Mouse (Mus musculus): ENCODE results near the gene Itgb1bp1.

The Itgb1bp1 gene

GRCm38 (mm10) chr12:21301324-21301723 lies 15.2 kb upstream of the Itgb1bp1 start:
- no peak for DNase-seq (ENCODE audit: low read depth)

- no peak for DNase-seq (ENCODE audit: low read depth)
These were observed 12.8 kb upstream of the Itgb1bp1 start for GRCm38 (mm10) chr12:21298856-21299255.

- no peak for DNase-seq (ENCODE audit: low read depth)
These were observed 3.6 kb upstream of the Itgb1bp1 start for GRCm38 (mm10) chr12:21289651-21290050.

GRCm38 (mm10) chr12:21288716-21289395 lies 2.8 kb upstream of the Itgb1bp1 start:
- DNase-seq (ENCODE audit: low read depth): no peak

DNA sequence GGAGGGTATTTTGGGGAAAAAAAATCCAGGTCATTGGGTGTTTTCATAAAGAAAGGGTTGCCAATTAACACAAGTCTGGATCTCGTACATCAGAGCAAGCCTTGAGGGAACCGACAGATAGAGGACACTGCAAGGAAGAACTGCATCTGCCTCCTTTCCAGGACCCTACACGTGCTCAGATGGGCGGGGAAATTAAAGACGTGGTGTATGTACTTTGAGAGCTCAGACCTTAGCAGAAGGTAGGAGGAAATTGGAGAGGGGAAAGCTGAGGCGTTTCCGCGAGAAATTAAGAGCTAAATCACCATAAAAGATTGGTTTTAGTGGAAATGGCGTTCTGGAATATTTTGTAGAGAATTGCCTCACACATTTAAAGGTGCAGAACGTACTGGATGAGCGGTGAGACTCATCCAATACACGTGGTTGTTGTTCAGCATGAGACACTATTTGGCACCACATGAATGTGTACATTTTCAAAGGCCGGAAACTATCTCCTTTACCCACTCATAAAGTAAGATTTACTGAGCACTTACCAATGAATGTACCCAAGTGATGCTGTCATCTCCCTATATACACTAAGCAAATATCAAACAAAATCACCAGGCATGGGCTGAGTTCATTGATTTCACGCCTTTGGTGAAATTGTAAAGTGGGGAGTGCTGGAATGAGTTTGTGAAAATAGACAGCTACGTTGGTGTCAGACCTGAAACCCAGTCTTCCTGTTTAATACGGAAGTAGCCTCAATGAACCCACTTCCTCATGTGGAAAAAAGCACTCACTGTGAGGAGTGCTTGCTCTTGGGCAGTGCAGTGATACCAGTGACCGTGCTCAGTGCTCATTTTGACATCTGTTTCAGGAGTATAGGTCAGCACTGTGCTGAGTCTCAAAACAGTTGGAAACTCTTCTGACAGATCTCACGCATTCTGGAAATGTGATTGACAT lies 897 bp upstream of the Itgb1bp1 start:
- DNase-seq (ENCODE audit: low read depth): peak; percentile 78

DNA sequence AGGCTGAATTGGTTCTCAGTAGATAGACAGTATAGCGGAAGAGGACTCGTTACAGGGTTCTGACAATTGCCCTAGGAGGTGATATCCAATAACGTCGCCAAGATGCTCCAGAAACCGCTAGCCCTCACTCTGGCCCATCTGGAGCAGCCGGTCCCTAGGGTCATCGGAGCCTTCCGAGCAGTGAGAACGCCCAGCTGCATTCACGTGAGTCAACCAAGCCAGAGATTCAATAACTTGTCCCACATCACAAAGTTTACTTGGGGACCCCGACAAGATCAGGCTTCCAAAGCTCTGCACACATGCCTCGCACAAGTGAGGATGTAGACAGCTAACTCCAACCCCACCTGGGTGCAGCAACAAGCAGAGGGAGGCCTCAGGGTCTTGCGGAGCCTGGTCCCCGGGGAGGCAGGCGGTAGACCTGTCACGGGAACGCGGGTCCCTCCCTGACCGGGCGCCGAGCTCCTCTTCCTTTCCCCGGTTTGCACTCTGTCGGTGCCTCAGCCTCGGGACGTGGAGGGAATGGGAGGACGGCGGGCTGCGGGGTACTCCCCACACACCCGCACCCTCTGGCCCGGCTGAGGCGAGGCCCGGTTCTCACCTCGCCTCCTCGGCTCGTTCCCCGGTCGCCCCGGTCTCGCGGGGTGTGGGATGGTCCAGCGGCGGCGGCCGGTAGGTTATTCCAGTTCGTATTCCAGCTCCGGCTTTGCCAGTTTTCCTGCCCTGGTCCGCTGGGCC lies 409 bp downstream of the Itgb1bp1 start:
- DNase-seq (ENCODE audit: low read depth): no peak

DNA sequence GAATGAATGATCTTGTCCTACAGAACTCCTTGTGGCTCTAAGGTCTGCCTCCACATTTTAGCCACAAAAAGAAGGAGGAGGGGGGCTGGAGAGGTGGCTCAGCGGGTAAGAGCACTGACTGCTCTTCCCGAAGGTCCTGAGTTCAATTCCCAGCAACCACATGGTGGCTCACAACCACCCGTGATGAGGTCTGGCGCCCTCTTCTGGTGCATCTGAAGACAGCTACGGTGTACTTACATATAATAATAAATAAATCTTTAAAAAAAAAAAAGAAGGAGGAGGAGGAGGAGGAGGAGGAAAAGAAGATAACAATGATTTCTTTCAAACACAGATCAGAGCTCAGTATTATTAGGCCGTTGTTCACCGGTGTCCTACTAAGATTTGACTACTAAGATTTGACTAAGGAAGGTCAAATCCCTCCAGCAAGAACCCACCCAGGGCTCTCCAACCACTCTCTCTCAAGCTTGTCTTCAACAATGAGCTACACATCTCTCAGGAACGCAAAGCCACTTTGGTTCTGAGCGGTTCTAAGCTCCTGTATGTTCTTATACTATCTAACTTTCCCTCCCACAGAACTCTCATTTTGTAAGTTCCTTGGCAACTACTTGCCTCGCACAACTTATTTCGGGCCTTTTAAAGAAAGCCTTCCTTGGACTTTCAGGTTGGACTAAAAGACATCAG lies 1.2 kb downstream of the Itgb1bp1 start, which contains the start of gene Cpsf3:
Gene Cpsf3 (plus strand): TSS at position 631 of the 681 bp plus-strand sequence.
- DNase-seq (ENCODE audit: low read depth): peak; percentile 48

DNA sequence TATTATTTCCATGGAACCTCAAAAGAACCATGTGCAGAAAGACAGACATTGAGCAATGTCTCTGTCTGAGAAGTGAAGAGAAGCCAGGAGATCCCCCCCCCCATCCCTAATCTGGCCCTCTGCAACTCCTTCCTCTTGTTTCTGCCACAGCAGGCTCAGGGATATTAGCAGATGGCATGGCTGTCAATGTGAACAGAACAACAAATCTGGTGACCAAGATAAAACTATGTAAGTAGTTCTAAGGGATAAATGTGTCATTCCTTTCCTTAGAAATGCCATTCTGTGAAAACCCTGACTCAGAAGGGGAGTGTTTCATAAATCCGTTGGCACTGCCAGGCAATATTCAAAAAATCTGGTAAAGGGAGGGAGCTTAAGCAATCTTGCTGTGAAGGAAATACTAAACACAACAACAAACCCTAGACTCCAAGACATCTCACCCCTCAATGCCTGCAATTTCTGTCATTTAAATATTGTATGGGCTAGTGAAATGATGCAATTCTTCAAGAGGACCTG lies 8.7 kb downstream of the Itgb1bp1 start:
- no peak for DNase-seq (ENCODE audit: low read depth)

DNA sequence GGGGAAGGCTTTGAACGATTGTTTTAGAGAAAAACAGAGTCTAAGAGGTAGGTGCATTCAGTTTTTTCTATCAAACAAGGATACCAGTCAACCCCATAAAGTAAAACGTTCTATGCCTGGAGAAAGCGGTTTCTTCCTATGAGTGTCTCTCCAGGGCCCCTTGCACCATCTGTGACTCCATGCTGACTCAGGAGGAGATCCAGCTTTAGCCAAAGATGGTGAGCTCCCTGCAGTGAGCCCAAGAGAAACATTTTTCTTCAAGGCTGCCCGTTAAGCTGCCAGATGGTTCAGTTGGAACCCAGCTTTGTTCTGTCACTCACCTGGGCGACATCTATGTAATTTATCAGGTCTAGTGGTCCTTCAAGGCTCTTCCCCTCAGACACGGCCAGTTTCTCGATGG lies 11.6 kb downstream of the Itgb1bp1 start:
- no peak for DNase-seq (ENCODE audit: low read depth)

DNA sequence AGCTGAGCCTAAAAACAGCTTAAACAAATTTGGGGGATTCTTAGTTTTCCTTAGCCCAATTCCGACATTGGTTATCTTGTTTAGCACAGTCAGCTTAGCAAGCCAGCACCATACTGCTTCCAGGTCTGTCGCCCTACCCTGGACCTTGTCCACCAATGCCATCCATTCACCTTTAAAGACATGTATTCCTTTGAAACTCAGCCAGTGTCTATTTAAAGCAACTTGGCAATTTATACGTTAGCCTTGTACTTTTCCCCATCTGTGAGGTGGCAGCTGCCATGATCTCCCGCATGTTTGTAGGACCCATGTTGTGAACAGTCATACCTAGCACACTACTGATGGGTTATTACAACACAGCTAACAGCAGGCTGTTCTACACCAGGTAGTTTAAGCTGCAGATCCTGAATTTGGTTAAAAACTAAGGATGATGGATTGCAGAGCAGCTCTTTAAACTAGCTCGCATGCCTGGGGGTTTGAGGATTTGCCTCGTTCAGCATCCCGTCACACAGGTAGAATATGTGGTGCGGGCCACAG lies 17.9 kb downstream of the Itgb1bp1 start:
- no peak for DNase-seq (ENCODE audit: low read depth)

DNA sequence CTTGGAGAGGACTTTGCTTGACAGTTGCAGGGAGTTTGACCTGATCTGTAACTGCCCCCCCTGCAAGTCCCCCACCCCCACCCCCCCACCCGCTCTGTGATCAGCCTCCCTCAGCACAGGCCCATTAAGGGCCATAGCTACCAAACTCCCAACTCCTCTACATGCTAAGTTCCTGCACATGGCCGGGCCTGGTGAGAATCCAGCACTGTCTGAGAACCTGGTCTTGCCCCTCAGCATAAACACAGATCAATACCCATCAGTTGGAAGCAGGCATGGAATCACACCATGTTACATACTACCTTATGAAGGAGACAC lies 19.3 kb downstream of the Itgb1bp1 start:
- DNase-seq (ENCODE audit: low read depth): no peak

DNA sequence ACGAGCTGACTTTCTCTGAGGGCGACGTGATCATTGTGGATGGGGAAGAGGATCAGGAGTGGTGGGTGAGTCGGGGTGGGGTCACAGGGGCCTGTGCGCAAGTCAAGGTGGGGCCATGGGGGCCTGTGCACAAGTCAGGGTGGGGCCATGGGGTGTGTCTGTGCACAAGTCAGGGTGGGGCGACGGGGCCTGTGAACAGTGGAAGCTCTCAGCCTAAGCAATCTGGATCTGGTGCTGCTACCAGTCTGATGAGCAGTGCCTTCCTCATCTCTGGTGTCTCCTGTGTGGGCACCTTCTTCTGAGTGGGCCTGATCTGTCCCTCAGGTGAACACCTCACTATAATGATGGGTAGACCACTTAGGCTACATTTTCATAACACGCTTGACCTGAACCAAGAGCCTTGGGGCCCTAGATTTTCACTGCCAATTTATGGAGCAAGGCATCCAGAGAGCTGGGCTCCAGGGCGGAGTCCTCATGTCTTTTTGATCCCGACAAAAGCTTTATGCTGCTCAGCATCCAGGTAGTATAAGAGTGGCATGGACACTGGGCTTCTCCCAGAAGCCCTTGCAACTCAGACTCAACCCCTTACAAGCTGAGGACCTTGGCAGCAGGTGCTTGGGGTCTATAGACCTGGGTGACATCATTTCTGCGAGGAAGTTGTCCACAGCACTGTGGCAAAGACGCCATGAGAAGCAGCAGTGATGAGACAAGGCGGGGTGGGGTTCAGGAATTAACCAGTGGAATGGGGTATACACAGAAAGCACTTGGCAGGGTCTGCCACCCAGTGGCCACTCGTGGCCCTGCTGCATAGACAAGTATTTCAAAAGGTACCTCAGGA lies 19.9 kb downstream of the Itgb1bp1 start:
- DNase-seq (ENCODE audit: low read depth): peak; percentile 28

DNA sequence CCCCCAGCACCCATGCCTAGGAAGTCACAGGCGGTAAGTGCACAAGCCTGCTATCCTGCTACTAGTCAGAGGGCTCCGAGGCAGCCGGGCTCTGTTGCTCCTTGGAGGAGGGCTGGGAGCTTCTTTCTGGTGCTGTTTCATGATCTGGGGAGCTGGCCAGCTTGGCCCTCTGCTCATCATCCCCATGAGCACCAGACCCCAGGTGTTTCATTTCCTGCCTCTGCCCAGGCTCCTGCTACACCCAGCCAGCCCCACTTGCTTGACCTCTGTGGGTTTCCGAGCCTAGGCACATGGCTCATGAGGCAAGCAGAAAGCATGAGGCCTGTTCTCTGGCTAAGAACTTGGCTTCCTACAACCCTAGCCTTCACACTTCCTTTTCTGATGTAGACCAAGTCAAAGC lies 20.6 kb downstream of the Itgb1bp1 start:
- DNase-seq (ENCODE audit: low read depth): no peak

- no peak for DNase-seq (ENCODE audit: low read depth)
These were observed 21.1 kb downstream of the Itgb1bp1 start for GRCm38 (mm10) chr12:21264970-21265369.

DNA sequence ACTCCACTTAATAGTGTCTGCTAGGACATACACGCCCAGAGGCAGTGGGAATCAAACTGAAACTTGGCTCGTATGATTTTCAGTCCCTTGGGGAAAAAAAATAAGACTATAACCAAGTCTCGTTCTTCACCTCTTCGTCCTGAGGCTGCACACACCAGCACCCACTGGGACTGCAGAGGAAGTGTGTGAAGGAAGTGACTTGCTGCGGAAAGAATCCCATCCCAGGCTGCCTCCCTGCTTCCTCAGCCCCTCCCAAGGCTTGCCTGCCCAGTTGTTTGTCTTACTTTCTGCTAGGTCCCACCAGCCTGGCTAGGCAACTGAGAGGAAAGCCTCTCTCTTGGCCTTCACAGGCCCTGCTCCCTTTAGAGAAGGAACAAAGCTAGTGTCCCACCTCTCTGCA lies 21.8 kb downstream of the Itgb1bp1 start:
- DNase-seq (ENCODE audit: low read depth): no peak

GRCm38 (mm10) chr12:21263256-21263655 lies 22.8 kb downstream of the Itgb1bp1 start:
- DNase-seq (ENCODE audit: low read depth): no peak

- DNase-seq (ENCODE audit: low read depth): no peak
These were observed 24.6 kb downstream of the Itgb1bp1 start for GRCm38 (mm10) chr12:21261521-21261920.

DNA sequence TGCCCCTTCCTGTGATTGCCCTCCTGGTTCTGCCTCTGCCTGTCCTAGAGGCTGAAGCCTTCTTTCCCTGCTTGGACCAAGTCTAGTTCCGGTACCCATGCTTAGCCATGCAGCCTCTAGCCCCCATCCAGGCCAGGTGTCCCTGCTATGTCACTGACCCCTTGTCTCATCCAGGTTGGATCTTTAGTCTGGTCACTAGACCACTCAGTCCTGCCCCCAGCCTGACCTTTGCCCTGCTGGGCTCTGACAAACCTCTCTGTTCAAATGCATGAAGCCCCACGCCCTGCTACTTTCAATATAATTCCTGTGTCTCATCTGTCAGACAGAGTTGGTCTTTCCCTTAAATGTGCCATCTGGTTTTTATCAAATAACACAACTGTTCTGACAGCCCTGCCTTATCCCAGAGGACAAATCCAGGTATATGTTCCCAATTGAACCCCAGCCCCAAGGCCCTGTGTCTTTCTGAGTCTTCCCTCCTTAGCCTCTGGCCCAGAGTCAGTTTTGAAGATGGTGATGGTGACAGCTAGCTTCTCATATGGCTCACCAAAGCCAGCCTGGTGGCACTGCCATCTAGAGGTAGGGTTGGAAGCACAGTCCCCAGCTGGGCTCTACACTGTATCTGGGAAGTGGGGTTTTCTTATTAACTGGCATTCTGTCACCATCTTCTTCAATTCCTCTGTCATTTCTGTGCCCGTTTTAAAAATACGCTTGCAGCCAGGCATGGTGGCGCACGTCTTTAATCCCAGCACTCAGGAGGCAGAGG lies 25.4 kb downstream of the Itgb1bp1 start:
- DNase-seq (ENCODE audit: low read depth): peak; percentile 37

DNA sequence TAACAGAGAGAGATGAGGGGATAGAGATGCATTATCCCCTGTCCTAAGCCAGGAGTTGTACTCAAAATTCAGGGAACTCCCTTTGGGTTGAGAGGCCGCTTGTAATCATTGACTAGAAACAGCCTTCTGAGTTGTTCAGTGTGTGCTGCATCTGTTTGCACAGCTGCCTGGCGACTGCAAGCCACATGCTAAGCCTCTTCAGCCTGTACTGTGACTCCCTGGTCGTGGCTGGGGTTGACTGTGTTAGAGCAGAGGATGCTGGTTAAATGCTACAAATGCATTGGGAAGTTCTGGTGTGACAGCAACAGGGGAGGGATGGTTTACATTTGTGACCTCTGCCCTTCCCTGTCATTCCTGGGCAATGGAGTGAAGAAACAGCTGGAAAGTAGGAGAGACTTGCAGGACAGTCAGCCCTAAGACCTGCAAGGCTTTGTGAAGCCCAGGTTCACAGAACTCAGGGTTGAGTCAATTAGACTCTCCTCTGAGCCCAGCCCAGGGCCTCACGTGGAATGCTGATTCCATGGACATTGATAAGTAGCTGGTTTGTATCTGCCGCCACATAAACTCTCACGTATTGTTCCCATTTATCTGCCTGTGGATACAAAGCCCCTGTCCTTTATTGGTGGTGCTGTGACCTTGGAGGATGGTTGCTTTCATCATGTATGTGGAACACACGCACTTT lies 38.2 kb downstream of the Itgb1bp1 start:
- no peak for DNase-seq (ENCODE audit: low read depth)
